Mouse (Mus musculus): ENCODE measurements around the gene E2f4.

DNA sequence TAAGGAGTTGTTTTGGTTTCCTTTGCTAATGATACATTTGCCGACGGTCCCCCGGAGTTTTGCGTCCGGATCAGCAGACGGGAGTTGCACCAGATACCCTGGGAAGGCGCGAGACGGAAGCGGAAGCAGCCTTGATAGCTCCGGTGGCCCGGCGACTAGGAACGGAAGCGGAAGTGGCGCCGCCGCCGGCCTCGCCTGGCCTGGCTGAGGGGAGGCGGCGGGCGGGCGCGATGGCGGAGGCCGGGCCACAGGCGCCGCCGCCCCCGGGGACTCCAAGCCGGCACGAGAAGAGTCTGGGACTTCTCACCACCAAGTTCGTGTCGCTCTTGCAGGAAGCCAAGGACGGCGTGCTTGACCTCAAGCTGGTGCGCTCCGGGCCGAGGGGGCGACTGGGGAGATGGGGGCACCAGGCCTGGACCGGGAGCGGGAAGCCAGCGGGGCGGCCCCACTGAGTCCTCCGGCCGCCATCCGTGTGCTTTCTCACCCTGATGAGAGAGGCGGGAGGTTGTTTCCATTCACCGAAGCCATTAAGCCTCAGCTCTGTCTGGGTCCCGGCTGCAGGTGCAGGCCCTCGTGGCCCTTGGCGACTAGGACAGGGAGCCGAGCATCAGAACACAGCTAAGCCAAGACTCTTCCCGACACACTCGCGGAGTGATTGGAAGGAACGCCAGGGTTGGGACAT is at the start of gene E2f4:
- TF ChIP-seq CTCF (IDR thresholded peaks at IDR 0.05; ENCODE audit: extremely low read depth, insufficient read depth, low read length) = no peak
- no peak for TF ChIP-seq POLR2A (IDR thresholded peaks at IDR 0.05; ENCODE audit: extremely low read depth, insufficient read depth, low read length)
